Mouse (Mus musculus) lung, embryonic 14.5 days (tissue): Measurements from ENCODE around the gene Nampt. TPM values are rescaled to one million over a fixed set of nuclear protein-coding genes. Genes with fewer than 3 reads are reported as not detected.

Experiments used
- ATAC-seq: fragments of 200-750 bp; cut with Nextera tagmentation; 2 replicates; pipeline ENCODE4 v1.8.0; 2017; ENCODE audit warnings: mild to moderate bottlenecking, moderate TSS enrichment, moderate library complexity; ENCODE audit not compliant: insufficient read depth
- DNase-seq: peaks from one replicate; pipeline ENCODE4 v3.0.0-alpha.2; 2015
- H3K27ac ChIP-seq: fragments of 300-500 bp; sonication (generic); 2 replicates; pipeline ENCODE4 v1.5.1; 2014; ENCODE audit warnings: low read depth, mild to moderate bottlenecking, moderate library complexity
- H3K27me3 ChIP-seq: fragments of 300-500 bp; sonication (generic); 2 replicates; pipeline ENCODE4 v1.6.1; 2014; ENCODE audit warnings: low read length, control low read depth; ENCODE audit not compliant: insufficient read depth
- H3K36me3 ChIP-seq: fragments of 300-500 bp; sonication (generic); 2 replicates; pipeline ENCODE4 v1.6.1; 2014; ENCODE audit warnings: control low read depth; ENCODE audit not compliant: insufficient read depth
- H3K4me1 ChIP-seq: fragments of 300-500 bp; sonication (generic); 2 replicates; pipeline ENCODE4 v1.6.1; 2014; ENCODE audit warnings: antibody characterized with exemption, control low read depth; ENCODE audit not compliant: insufficient read depth
- H3K4me2 ChIP-seq: fragments of 300-500 bp; sonication (generic); 2 replicates; pipeline ENCODE4 v1.6.1; 2014; ENCODE audit warnings: mild to moderate bottlenecking
- H3K4me3 ChIP-seq: fragments of 300-500 bp; sonication (generic); 2 replicates; pipeline ENCODE4 v1.5.1; 2014; ENCODE audit warnings: low read depth, low read length
- H3K9ac ChIP-seq: fragments of 300-500 bp; sonication (generic); 2 replicates; pipeline ENCODE4 v1.6.1; 2014
- H3K9me3 ChIP-seq: fragments of 300-500 bp; sonication (generic); 2 replicates; pipeline ENCODE4 v1.6.1; 2016; ENCODE audit warnings: low read depth, low read length, control low read depth
- CTCF ChIP-seq: IDR thresholded peaks from 2 replicates; pipeline ENCODE4 v1.5.1; 2016; ENCODE audit warnings: antibody characterized with exemption, low read depth
- WGBS: fragments of 180-500 bp; shearing (Covaris S2); extraction: QIAGEN DNeasy Blood & Tissue Kit; methylation state at CpG from one replicate; pipeline ENCODE4 v1.1.7; 2014; 5-methylcytosine and 5-hydroxymethylcytosine counted together
- polyA plus RNA-seq: library from polyadenylated mRNA; unstranded; fragments of >200 nt; fragmentation: Nextera tagmentation; extraction: Ambion mirVana; gene quantifications from 2 replicates; pipeline ENCODE4 v1.2.1, GENCODE M21; 2014

Gene Nampt
- polyA plus RNA-seq, 1 experiment from 2014 or later = 31.7 TPM

DNA sequence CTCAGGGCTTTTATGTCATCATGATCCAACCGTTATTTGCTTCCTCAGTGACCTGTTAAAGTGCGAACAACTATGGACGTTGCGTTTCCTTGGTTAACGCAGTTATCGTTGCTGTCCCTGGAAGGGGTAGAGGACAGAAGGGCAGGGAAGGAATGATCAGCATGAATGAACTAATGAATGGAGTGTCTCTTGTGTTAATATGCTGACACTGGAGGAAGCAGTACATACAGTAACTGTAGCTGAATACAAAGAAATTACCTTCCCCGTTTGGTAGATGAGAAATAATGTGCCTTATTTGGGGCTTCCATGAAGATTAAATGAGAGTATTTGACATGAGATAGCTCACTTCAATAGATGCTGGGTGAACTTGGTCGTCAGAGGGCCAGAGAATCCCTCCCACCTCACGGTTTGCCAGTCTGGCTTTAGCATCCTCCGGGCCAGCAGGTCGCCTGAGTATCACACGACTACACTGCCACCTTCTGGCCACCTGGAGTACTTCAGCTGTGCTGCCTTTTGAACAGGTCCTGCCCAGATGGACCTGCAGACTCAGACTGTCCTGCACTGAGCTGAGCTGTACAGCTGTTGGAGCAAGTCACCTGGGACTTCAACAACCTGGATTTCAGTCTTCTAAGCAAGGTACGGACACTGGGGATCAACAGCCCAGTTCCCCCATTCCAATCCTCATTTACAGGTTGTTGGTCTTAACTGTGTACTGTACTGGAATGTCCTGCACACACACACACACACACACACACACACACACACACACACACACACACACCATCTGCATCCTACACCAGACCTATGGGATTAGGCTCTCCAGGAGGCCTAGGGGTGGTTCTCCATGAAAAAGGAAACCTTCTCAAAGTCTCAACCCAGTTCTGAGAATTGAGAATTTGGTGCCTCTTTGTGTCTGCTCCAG, 78.1 kb downstream of the Nampt start:
- ATAC-seq = peak; percentile 69
- peak; percentile 94 for DNase-seq
- H3K9me3 ChIP-seq = no peaks in the 10 kb centered on the region

DNA sequence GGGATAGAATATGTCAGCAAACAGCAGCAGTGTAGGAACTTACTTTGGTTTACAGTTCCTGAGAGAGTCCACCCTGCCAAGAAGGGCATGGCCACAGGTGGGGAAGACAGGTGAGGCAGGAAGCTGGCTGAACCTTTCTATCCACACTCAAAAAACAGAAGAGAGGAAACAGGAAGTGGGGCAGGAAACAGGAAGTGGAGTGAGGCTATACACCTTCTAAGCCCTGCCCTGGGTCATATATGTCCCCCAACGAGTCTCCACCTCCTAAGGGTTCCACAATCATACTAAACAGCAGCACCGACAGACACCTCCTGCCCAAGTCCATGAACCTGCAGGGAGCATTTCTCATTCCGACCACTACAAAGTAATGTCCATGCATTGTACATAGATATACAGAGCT, 81.7 kb downstream of the Nampt start:
- no peaks in the 10 kb centered on the region for H3K36me3 ChIP-seq
- H3K4me1 ChIP-seq = no peaks in the 10 kb centered on the region
- no peak for TF ChIP-seq CTCF
- H3K27ac ChIP-seq = no peak overlapping the region
- no peak overlapping the region for H3K4me2 ChIP-seq
- no peak overlapping the region for H3K4me3 ChIP-seq
- H3K27me3 ChIP-seq = no peaks in the 10 kb centered on the region
- H3K9me3 ChIP-seq = no peaks in the 10 kb centered on the region
- DNase-seq (no peak), ATAC-seq (no peak)
- H3K9ac ChIP-seq = no peak overlapping the region
- 69% methylated on average over 3 of the region's 3 CpGs for WGBS

More for the DNA sequence above, 78.1 kb downstream of the Nampt start:
- Histone ChIP-seq H3K27me3 (no peaks in the 10 kb centered on the region), H3K4me2 (no peak overlapping the region), H3K4me3 (no peak overlapping the region), H3K27ac (no peak overlapping the region), H3K4me1 (0 out of 2 replicates have a peak, but pooled peaks cover 3% of the 10 kb centered on the region), H3K9ac (no peak overlapping the region), H3K36me3 (no peaks in the 10 kb centered on the region)
- TF ChIP-seq CTCF = peak; percentile 98
- 49% methylated on average over 13 of the region's 13 CpGs for WGBS

Other genes starting within 250 kb of the Nampt start
- gene Sypl, start 134.3 kb downstream of the Nampt start, polyA plus RNA-seq = 133 and 139 TPM in 2 replicates